Mouse (Mus musculus): ENCODE measurements at regions not wholly inside any gene's neighbourhood (a gene's known extent, or its start where the extent isn't known, plus 50 kb on each side); places are given as distances from the start of the nearest gene placed in this dataset.
A peak's percentile ranks its signal among the peaks of the same experiment; 100 is the strongest.

GRCm38 (mm10) chr4:105326989-105327388, 169.8 kb downstream of the Plpp3 start:
- no peak for DNase-seq (ENCODE audit: extremely low read depth, insufficient read length, low spot score)

DNA sequence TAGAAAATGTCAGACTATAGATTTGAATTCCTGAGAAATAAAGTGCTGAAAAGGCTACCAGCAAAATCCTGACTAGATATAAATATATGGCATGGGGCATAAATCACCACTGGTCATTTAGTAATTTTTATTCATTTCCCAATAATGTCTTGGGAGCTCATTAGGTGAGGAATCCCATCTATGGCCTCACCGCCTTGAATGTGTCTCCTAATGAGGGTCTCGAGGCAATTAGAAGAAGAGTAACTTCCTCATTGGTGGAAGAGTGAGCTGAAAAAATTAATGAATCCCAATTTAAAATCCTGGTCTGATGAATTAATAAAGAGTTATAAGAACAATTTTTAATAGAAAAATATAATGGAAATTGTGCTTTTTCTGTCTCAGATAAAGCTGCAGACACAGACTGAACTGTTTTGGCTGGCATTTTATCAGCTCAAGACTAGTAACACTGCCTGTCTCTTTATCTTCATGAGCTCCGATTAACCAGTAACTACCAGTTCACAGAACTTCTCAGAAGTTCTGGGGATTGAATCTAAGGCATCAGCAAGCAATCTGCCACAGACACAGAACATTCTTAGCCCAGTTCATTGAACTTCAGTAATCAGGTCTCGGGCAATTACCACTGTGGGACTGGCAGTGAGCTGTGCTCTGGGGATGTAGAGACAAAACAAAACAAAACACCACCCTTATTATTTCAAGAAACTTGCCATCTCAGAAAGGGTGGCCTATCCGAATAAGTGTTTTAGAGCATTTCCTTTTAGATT, 170.7 kb downstream of the Plpp3 start:
- no peak for DNase-seq (ENCODE audit: extremely low read depth, insufficient read length, low spot score)

DNA sequence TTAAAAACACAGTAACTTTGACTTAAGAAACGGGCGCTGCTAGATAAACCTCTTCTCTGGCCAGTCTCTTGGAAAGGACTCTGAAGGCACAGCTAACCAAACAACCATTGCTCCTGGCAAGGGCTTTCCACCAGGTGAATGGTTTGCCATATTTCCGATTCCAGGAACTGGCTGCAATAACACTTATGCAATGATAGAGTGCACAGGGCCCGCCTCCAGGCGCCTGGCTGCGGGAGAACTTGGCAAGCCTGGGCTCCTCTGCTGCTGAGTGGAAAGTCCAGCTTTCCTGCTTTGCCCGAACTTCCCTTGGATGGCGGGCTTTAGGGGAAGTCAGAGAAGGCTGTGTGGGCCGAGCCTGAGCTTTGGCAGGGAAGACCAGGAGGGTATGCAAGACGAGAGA, 171.6 kb downstream of the Plpp3 start:
- DNase-seq (ENCODE audit: extremely low read depth, insufficient read length, low spot score): peak; percentile 20

DNA sequence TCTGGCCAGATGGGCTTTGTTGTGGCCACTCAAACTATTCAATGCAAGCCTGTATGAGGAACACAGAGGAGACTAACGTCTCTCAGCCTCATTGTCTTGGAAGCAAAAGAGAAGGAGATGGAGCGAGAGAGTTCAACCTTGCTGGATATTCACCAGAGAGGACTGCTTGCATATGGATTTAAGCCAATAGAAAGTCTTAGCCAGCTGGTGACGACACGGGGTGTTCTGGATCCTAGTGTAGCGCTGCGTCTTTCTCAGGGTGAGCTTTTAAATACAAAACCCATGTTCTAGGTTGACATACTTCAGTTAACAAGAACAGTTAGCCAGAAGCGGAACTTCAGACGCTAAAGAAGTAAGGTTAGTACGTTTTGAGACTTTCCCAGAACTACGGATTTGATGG, 174.9 kb downstream of the Plpp3 start:
- DNase-seq (ENCODE audit: extremely low read depth, insufficient read length, low spot score): no peak

DNA sequence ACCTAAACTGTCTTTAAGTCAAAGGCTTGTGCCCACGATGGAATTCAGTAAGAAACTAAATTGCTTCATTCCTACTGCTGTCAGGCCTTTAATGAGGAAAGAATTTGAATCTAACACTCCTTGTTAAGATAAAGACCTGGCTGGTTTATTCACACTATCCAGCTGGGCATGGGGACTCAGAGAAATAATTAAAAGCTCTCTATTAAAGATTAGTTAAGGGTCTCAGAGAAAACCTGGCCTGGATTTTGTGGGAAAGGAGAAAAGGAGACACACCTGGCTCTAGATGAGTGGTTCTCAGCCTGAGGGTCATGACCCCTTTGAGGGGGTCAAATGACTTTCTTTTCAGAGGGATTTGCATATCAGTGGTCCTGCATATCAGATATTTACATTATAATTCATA, 178.7 kb downstream of the Plpp3 start:
- no peak for DNase-seq (ENCODE audit: extremely low read depth, insufficient read length, low spot score)

- DNase-seq (ENCODE audit: extremely low read depth, insufficient read length, low spot score): no peak
Observed at GRCm38 (mm10) chr4:105336557-105336956, 179.4 kb downstream of the Plpp3 start.

GRCm38 (mm10) chr4:105338131-105338530, 181.0 kb downstream of the Plpp3 start:
- no peak for DNase-seq (ENCODE audit: extremely low read depth, insufficient read length, low spot score)

- no peak for DNase-seq (ENCODE audit: extremely low read depth, insufficient read length, low spot score)
Observed at GRCm38 (mm10) chr4:105338861-105339260, 181.7 kb downstream of the Plpp3 start.

- no peak for DNase-seq (ENCODE audit: extremely low read depth, insufficient read length, low spot score)
Observed at GRCm38 (mm10) chr4:105341274-105341673, 184.1 kb downstream of the Plpp3 start.

- DNase-seq (ENCODE audit: extremely low read depth, insufficient read length, low spot score): no peak
Observed at GRCm38 (mm10) chr4:105346846-105347245, 189.7 kb downstream of the Plpp3 start.

GRCm38 (mm10) chr4:105347911-105348310, 190.8 kb downstream of the Plpp3 start:
- no peak for DNase-seq (ENCODE audit: extremely low read depth, insufficient read length, low spot score)

GRCm38 (mm10) chr4:105349316-105350207, 192.4 kb downstream of the Plpp3 start:
- no peak for DNase-seq (ENCODE audit: extremely low read depth, insufficient read length, low spot score)

DNA sequence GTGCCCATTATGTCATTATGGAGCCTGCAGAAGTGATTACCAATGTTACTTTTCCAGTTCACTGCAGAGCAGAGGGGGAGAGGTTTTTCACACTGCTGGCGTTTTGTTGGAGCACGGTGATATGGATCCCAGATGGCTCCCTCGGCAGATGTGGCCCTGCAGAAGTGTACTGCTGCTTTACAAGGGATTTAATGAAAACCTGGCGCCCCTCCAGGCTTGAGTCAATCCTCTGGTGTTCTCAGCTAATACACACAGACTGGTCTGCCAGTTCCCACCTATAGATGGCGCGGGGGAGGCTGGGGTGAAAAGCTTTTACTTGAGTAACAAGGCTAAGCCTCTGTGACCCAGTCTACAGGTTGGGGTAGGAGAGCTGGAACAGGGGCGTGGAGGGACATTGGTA, 195.2 kb downstream of the Plpp3 start:
- DNase-seq (ENCODE audit: extremely low read depth, insufficient read length, low spot score): no peak

GRCm38 (mm10) chr4:105352953-105353352, 195.8 kb downstream of the Plpp3 start:
- no peak for DNase-seq (ENCODE audit: extremely low read depth, insufficient read length, low spot score)

DNA sequence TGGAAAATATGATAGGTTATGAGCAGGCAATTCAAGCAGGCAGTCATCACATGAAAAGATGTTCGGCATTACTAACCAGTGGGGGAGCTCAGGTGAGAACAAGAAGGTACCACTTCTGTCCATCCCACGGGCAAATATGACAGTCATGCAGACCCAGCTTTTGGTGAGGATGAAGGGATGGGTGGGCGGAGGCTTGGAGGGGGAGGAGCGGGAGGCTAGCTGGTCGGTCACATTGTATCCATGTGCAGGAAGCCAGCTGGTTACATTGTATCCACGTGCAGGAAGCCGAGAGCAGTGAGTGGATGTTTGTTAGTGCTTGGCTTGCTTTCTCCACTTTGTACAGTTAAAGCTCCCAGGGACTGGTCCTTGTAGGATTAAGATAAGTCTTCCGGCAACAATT, 196.9 kb downstream of the Plpp3 start:
- no peak for DNase-seq (ENCODE audit: extremely low read depth, insufficient read length, low spot score)

GRCm38 (mm10) chr4:105356616-105357015, 199.5 kb downstream of the Plpp3 start:
- no peak for DNase-seq (ENCODE audit: extremely low read depth, insufficient read length, low spot score)

DNA sequence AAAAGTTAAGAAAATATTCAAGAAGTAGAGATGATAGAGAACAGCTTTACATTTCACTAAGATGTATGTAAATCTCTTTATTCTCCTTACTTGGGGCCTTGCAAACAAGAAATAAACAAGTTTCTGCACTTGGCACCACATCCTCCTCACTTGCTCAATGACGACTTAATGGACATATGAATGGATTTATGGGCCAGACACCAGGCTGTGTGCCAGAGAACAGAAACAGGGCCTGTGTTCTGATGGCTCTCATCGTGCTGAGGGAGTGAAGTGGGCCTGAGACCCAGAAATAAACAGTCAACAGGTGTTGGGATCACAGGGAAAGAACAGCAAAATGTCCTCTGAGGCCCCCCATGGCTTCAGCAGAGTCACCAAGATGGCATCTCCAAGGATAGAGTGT, 201.6 kb downstream of the Plpp3 start:
- no peak for DNase-seq (ENCODE audit: extremely low read depth, insufficient read length, low spot score)

DNA sequence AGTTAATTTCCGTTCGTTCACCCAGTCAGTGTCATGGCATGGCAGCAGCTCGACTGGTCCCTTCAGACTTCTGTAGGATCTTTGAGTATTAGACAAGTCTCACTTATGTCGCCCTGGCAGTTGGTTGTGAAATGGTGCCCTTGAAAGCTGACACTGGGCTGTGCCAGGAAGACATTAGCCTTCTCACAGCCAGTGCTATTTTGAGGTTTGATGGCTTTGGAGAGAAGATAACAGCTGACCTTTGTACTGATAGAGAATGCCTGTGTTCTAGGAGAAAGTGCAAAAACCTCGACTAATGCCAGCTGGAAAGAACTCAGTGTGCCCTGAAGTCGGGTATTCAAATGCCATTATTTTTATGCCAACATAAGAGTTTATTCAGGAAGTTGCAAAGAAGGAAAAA, 207.3 kb downstream of the Plpp3 start:
- DNase-seq (ENCODE audit: extremely low read depth, insufficient read length, low spot score): no peak

GRCm38 (mm10) chr4:105365076-105365475, 207.9 kb downstream of the Plpp3 start:
- DNase-seq (ENCODE audit: extremely low read depth, insufficient read length, low spot score): no peak

DNA sequence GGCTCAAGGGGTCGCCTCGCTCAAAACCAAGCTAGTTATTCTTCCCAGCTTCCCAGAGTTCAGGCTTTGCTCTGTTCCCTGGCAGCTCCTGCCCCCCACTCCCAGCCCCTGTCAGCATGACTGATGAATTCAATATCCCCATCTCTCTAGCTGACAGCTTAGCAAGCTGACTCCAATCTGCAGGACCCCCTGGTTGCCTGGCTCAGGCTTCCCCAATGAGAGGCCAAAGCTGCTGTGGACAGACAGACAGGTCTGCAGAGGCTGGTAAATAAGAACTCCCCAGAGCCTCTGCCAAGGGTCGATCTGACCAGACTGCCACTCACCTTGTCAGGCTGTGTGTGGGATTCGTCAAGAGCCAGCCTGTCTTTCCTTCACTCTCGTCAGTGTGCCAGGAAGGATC, 219.4 kb downstream of the Plpp3 start:
- DNase-seq (ENCODE audit: extremely low read depth, insufficient read length, low spot score): no peak

DNA sequence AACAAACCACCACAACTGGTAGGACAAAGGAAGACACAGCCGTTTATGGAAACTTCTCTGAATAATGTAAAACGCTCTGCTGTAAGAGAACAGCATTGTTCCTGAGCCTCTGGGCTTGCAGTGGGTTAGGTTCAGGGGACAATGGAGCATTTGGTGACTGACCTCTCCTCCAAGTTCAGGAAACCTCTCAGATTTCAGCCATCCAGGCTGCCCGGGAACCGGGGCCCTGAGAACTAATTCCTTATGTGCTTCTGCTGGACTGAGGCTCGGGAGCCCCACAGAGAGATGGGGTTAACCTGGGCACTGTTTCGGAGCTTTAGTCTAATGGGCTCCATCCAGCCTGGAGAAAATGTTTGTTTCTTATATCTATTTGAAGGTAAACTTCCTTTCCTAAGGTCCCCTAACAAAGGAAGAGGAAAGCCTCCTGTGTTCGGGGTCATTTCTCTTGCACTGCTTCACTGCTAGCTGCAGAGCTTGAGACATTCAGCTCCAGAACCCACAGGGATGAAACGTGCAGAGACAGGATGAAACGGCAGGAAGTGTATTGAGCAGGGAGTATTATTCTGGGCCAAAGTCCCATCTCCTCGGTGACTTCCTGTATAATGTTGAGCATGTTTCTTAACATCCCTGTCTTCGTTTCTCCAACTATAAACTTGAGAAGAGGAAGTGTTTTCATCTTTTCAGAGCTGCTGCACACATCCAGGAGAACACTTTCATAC, 220.5 kb downstream of the Plpp3 start:
- DNase-seq (ENCODE audit: extremely low read depth, insufficient read length, low spot score): no peak
